Mouse (Mus musculus): ENCODE data around the gene Pla2g5. TPM values are rescaled to one million over a fixed set of nuclear protein-coding genes. Genes with fewer than 3 reads are reported as not detected.

Pla2g5 gene
- total RNA-seq, 2 experiments from 2014 or later: 9.8 to 15.0 TPM

Other genes with a start within 250 kb of the Pla2g5 start
- gene Vwa5b1, start 227.6 kb downstream of the Pla2g5 start, total RNA-seq (2021): under 1 TPM; 0.18 to 0.30 TPM
- gene Pla2g2c, start 138.7 kb downstream of the Pla2g5 start, total RNA-seq (2021): not detected
- gene Ubxn10, start 126.3 kb downstream of the Pla2g5 start, total RNA-seq (2021): under 1 TPM; 0.72 to 0.76 TPM
- 1 to 10 TPM; 8.9 to 9.0 TPM for gene Pla2g2f, start 105.9 kb downstream of the Pla2g5 start, total RNA-seq (2021)
- gene Pla2g2d, start 87.7 kb downstream of the Pla2g5 start, total RNA-seq (2021): 1 to 10 TPM; 2.9 to 3.7 TPM
- gene Gm13030, start 10.5 kb upstream of the Pla2g5 start, total RNA-seq (2021): not detected
- gene Pla2g2e, start 14.5 kb upstream of the Pla2g5 start, total RNA-seq (2021): 1 to 10 TPM; 1.1 to 4.1 TPM
- gene Otud3, start 50.5 kb upstream of the Pla2g5 start, total RNA-seq (2021): 1 to 10 TPM; 7.1 to 8.2 TPM
- not detected for gene Rnf186, start 103.6 kb upstream of the Pla2g5 start, total RNA-seq (2021)
- 10 to 100 TPM; 14.7 to 15.0 TPM for gene Tmco4, start 109.4 kb upstream of the Pla2g5 start, total RNA-seq (2021)
- under 1 TPM in 1 of 2 experiments, not detected in 1; 0.45 TPM for gene Htr6, start 212.1 kb upstream of the Pla2g5 start, total RNA-seq (2021)
- gene Nbl1, start 229.5 kb upstream of the Pla2g5 start, total RNA-seq (2021): 10 to 100 TPM; 39.7 to 40.9 TPM

Data from adrenal gland, postnatal 10 days (tissue).